Mouse (Mus musculus): ENCODE data around the gene Dnah7c. TPM values are rescaled to one million over a fixed set of nuclear protein-coding genes. Genes with fewer than 3 reads are reported as not detected.

Dnah7c gene
- polyA plus RNA-seq, 1 experiment from 2014 or later = 0.01 TPM

DNA sequence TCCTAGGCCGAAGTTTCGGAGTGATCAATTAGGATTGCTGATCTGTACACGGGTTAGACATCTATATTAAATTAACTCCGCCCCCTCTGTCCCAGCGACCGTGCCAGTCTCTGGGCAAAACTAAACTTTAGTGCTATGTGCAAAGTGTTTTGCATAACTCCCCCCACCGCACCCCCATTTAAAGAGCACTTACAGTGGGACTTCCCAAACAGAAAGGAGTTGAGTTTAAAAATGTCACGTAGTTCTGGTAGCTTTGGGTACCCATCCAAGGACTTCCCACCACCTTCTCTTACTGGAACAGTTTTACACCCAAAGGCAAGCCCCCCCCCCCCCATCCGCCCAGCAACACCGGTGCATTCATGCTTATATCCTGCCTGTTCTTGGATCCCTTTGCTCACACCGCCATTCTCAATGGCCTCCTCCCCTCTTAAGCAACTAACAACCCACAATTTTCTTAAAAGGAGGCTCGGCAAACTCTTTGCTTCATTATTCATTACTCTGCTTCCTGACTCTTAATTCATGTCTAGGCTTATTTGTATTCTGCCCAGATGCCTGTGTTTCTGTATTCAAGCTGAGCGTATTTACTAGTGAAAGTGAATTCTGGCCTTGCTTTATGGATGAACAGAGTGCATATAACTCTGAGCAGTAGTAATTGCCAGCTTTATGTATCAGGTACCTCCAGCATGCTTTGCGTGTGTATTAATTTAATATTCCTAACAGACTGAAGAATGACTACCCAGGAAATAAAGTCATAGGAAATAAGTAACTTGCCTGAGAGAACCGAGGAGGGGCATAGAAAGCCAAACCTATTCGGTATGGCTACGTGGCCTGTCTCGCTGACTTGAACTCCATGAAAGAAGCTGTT is 428.9 kb downstream of the Dnah7c start:
- WGBS = 18% methylated on average over 18 of the region's 18 CpGs
- DNase-seq (ENCODE audit: low spot score) = peak; percentile 86
- ATAC-seq (ENCODE audit: low FRiP score, low TSS enrichment) = peak; percentile 82

DNA sequence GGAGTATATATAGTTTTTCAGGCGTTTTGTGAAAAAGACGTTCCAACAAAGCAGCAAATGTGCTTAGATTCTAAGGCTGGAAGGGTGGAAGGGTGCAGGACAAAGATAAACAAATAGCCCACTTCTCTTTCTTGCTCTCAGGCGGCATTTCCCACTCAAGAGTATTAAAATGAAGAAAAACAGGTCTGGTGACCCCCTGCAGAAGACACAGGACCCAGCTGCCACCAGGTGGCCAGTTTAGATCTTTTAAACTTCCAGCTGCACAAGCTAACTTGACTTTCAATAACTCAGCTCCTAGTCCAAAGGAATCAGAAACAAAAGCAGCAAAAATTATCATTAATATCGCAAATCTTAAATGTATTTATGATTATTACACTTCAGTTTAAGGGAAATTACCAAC is 431.1 kb downstream of the Dnah7c start:
- Histone ChIP-seq H3K36me3 (ENCODE audit: control insufficient read depth, insufficient read depth, low read length) (no peaks in the 10 kb centered on the region), H3K4me3 (ENCODE audit: low read depth, low read length) (no peak overlapping the region), H3K9ac (ENCODE audit: low read length) (no peak overlapping the region), H3K27me3 (ENCODE audit: control insufficient read depth, insufficient read depth, low read length) (no peaks in the 10 kb centered on the region), H3K4me2 (replicated peaks; ENCODE audit: low read depth) (no peak overlapping the region), H3K4me1 (replicated peaks; ENCODE audit: control insufficient read depth, insufficient read depth) (no peaks in the 10 kb centered on the region), H3K27ac (replicated peaks) (no peak overlapping the region), H3K9me3 (ENCODE audit: control insufficient read depth, low read length) (no peaks in the 10 kb centered on the region)
- ATAC-seq (ENCODE audit: low FRiP score, low TSS enrichment) (no peak), DNase-seq (ENCODE audit: low spot score) (peak; percentile 27)
- peak; percentile 44 for TF ChIP-seq CTCF (IDR thresholded peaks at IDR 0.05; ENCODE audit: low read depth)
- no peak for TF ChIP-seq EP300 (optimal IDR thresholded peaks at IDR 0.05)
- WGBS = 40% methylated on average over 4 of the region's 4 CpGs

More for the DNA sequence above, 428.9 kb downstream of the Dnah7c start:
- Histone ChIP-seq H3K4me1 (replicated peaks; ENCODE audit: control insufficient read depth, insufficient read depth) (no peaks in the 10 kb centered on the region), H3K4me3 (ENCODE audit: low read depth, low read length) (peak overlapping the region; percentile 99), H3K27me3 (ENCODE audit: control insufficient read depth, insufficient read depth, low read length) (no peaks in the 10 kb centered on the region), H3K9me3 (ENCODE audit: control insufficient read depth, low read length) (no peaks in the 10 kb centered on the region), H3K27ac (replicated peaks) (peak overlapping the region; percentile 100), H3K9ac (ENCODE audit: low read length) (peak overlapping the region; percentile 79), H3K4me2 (replicated peaks; ENCODE audit: low read depth) (peak overlapping the region; percentile 61), H3K36me3 (ENCODE audit: control insufficient read depth, insufficient read depth, low read length) (no peaks in the 10 kb centered on the region)
- TF ChIP-seq EP300 (optimal IDR thresholded peaks at IDR 0.05) = no peak
- no peak for TF ChIP-seq CTCF (IDR thresholded peaks at IDR 0.05; ENCODE audit: low read depth)
